Mouse (Mus musculus) subcutaneous adipose tissue, adult 2 months (tissue): ENCODE results near the gene Etnk2. TPM values are rescaled to one million over a fixed set of nuclear protein-coding genes. Genes with fewer than 3 reads are reported as not detected.

Source experiments
- polyA plus RNA-seq: library from polyadenylated mRNA; depleted of rRNA; stranded (reverse); fragments of >200 nt; gene quantifications from 2 replicates; pipeline ENCODE4 v1.2.3, GENCODE M21; 2012; ENCODE audit warnings: low replicate concordance; rRNA removed

Etnk2 gene
- 0.86 and 1.8 TPM in 2 replicates for polyA plus RNA-seq

DNA sequence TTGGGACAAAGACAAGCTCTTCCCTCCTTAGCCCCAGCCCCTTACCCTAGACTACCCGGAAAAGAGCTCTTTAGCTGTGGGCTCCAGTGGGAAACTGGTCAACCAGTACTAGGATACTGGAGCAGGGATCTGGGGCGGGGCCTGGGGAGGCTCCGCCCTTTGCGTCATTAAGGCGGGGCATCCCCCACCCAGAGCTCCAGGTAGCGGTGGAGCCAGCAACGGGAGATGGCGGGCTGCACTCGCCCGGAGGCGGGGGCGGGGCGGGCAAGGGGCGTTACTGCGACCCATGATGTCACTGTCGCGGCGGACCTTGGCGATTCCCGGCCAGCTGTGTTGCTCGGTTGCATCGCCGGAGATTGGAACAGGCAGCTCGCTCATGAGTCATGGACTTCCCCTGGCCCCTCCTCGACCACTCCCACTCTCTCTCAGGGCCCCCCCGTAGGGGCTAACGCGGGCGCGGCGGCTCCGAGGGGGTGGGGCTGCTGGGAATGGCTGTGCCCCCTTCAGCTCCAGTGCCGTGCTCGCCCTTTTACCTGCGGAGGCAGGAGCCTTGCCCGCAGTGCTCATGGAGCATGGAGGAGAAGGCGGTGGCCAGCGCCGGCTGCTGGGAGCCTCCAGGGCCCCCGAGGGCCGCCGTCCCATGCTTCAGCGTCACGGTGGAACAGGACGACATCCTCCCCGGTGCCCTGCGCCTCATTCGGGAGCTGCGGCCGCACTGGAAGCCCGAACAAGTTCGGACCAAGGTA is at the start of gene Etnk2:
TSS of gene Etnk2 (plus strand) at position 297 of the 746 bp plus-strand sequence.

GRCm38 (mm10) chr1:133321267-133321925 is 42.0 kb upstream of the Etnk2 start, which contains the start of gene Kiss1:
Gene Kiss1 (plus strand): TSS chr1:133321875.

GRCm38 (mm10) chr1:133350210-133350609 is 13.2 kb upstream of the Etnk2 start, which contains the start of gene Ren1:
Gene Ren1 (plus strand): TSS chr1:133350510.

GRCm38 (mm10) chr1:133423543-133424480 is 60.4 kb downstream of the Etnk2 start, which contains the start of gene Sox13:
Gene Sox13 (minus strand): TSS chr1:133424377.

Other genes starting within 250 kb of the Etnk2 start
- gene Ppp1r15b, start 232.4 kb upstream of the Etnk2 start, polyA plus RNA-seq = 18.7 and 31.0 TPM in 2 replicates
- gene Plekha6, start 199.4 kb upstream of the Etnk2 start, polyA plus RNA-seq = 18.7 and 27.9 TPM in 2 replicates
- 2.1 TPM in 1 of 2 replicates, not detected in the other for gene Golt1a, start 53.8 kb upstream of the Etnk2 start, polyA plus RNA-seq
- gene Kiss1, start 41.7 kb upstream of the Etnk2 start, polyA plus RNA-seq = not detected in 2 replicates
- gene Ren1, start 13.1 kb upstream of the Etnk2 start, polyA plus RNA-seq = 0.72 and 1.8 TPM in 2 replicates
- gene Sox13, start 60.8 kb downstream of the Etnk2 start, polyA plus RNA-seq = 33.1 and 67.5 TPM in 2 replicates
- gene Snrpe, start 246.7 kb downstream of the Etnk2 start, polyA plus RNA-seq = 29.8 and 61.2 TPM in 2 replicates